Mouse (Mus musculus): ENCODE results near the gene Pygl. TPM values are rescaled to one million over a fixed set of nuclear protein-coding genes. Genes with fewer than 3 reads are reported as not detected.
"Not testable (repeated sequence)": the region's sequence is repeated elsewhere in the genome, so short reads cannot be mapped to it uniquely, and the experiment has no call there.

Gene Pygl
- total RNA-seq, 2 experiments from 2014 or later: 7.3 to 7.5 TPM

DNA sequence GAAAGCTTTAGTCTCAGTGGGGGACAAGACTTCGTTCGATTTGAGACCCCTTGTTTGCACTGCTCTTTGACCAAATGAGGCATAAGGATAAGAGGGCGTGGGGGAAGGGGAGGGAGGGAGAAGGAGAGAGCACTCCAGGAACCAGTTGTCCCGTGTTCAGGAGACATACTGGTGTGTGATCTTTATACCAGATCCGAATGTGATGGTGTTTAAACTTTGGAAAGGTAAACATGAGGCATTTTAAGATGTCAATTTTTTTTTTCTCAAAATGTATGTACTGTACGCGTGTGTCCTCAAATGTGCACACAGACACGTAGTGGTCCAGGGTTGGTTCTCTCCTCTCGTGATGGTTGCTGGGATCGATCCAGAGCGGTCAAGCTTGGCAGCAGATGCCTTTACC is 3.1 kb downstream of the Pygl start:
- no peak for DNase-seq (ENCODE audit: low spot score in 2 of 2)

DNA sequence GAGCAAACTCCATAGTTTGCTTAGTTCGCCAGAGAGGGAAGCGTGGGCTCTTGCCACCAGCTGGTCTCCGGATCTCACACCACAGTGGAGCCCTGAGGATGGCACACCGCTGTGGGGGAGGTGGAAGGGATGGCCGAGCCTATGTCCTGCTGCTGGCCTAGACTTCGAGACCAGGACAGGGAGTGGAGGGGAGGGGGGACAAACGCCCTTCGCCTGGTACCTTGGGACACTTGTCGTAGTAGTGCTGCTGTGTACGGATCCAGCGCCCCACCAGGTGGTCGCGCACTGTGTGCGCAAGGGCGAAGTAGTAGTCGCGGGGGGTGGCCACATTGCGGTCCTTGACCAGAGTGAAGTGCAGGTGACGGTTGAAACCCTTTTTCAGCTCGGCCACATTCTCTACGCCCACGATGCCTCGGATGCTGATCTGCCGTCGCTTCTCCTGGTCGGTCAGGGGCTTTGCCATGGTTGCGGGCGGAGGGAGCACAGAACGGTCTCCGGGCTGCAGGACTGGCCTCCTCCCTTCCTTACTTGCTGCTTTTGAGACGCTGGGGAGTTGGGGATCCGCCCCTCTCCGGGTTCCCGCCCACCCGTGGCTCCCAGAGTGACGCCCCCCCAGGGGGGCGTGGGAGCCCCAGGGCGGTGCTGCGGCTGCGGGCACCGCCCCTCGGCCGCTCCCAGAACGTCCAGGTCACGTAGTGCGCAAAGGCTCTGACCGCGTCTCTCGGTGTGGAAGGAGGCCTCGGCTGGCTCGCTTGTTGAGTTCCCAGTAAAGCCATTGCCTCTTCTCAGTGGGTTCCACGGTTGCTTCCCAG is 4.0 kb downstream of the Pygl start:
- DNase-seq (ENCODE audit: low spot score in 2 of 2): peak; percentile 45 to 70

DNA sequence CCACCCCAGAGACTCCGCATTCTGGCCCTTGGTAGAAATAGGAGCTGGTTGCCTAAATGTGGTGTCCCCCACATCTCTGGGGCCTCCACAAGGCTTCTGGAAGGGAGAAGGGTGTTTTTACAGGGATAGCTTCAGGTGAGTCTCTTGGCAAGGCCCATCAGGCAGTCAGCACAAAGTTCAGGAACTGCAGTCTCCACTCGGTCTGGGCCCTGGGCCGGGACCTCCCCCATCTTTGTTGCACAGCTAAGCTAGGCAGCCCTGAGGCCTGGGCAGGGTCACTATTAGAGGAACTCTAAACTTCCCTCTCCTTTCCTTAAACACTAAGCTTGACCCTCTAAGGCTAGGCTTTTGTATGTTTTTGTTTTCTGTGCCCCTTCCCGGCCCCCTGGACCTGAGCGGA is 4.6 kb downstream of the Pygl start:
- peak in 1 of 2 experiments; percentile 19 for DNase-seq (ENCODE audit: low spot score in 2 of 2)

- DNase-seq (ENCODE audit: low spot score in 2 of 2): no peak
Measured at GRCm38 (mm10) chr12:70223331-70223730, 8.0 kb downstream of the Pygl start.

GRCm38 (mm10) chr12:70221425-70221824 is 9.9 kb downstream of the Pygl start:
- no peak for DNase-seq (ENCODE audit: low spot score in 2 of 2)

DNA sequence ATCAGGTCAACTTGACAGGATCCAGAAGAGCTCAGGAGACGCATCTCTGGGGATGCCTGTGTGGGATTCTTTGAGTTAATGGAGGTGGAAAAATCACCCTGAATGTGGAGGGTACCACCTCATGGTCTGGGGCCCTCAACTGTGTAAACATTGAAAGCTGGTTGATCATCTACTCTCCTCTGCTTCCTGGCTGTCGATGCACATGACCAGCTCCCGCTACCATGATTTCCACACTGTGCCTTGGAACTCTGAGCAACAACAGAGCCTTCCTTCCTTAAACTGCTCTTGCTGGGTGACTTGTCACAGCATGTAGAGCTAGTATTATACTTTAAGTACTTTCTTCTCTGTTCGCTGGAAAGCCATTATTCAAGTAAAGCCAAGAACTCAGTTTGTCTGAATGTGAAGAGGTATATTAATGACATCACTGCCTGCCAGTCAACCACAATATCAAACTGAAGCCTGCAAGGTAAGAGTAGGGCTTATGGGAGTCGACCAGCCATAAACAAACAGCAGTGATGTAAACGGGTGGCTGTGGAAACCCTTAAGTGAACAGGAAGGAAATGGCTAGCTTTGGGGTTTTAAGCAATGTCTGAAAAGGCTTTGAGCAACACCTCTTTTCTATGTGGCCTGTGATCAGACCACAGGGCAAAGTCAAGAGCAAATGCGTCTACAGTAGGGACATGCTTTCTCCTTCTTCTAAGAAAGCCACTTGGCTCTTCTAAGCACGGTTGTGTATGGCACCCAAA is 12.3 kb downstream of the Pygl start:
- no peak for DNase-seq (ENCODE audit: low spot score in 2 of 2)

DNA sequence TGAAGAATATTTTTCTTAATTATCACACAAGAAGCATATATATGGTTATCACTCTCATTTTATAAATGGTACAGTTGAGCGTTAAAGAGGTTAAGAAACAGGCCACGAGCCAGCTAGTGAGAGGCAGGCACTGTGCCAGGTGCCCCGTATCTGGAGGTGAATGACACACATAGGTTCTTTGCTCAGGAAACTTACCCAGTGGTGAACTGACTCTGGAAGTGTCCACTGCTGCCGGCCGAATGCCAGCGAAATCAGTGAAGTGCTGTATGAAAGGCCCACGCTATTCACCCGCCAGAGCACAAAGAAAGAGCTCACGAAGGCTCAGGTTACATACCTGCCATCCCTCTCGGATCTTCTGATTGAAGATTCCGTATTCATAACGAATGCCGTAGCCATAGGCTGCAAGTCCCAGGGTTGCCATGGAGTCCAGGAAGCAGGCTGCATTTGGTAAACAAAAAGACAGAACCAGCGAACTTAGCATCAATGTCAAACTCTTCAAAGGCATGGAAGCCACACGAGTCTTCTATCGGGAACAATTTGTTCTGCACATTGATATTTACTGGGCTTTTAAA is 15.0 kb downstream of the Pygl start:
- DNase-seq (ENCODE audit: low spot score in 2 of 2): no peak

GRCm38 (mm10) chr12:70214281-70214680 is 17.0 kb downstream of the Pygl start:
- DNase-seq (ENCODE audit: low spot score in 2 of 2): no peak

DNA sequence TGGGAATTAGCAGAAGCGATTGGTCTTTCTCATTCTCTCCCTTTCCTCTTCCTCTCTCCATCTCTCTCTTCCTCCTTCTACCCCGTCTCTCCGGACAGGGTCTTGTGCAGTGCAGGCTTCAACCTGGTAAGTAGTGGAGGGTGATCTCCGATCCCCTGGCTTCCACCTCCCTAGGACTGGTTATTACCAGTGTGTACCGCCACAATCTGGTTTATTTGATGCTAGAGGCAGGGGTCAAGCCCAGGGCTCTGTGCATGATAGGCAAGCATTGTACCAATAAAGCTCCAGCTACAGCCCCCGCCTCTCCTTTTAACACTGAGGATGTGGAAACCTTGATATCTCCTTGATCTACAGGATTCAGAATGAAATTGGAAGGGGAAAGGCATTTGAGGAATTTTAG is 17.7 kb downstream of the Pygl start:
- no peak for DNase-seq (ENCODE audit: low spot score in 2 of 2)

- no peak for DNase-seq (ENCODE audit: low spot score in 2 of 2)
Measured at GRCm38 (mm10) chr12:70212501-70212900, 18.8 kb downstream of the Pygl start.

DNA sequence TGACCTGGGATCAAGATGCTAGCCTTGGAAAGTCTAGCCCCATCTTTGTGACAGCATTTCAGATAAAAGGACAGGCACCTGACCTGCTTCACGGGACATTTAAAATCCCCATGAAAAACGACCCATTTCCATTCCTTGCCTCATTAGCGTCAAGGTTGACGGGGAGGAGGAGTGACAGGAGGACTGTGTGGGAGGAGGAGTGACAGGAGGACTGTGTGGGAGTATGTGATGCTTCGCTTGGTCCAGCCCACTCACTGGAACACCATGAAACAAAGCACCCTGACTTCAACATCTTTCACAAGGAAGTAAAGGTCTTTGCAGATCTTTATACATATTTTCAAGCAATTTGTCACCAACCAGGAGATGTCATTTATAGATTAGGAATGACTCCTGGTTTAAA is 23.1 kb downstream of the Pygl start:
- no peak for DNase-seq (ENCODE audit: low spot score in 2 of 2)

GRCm38 (mm10) chr12:70204433-70204832 is 26.9 kb downstream of the Pygl start:
- no peak for DNase-seq (ENCODE audit: low spot score in 2 of 2)

DNA sequence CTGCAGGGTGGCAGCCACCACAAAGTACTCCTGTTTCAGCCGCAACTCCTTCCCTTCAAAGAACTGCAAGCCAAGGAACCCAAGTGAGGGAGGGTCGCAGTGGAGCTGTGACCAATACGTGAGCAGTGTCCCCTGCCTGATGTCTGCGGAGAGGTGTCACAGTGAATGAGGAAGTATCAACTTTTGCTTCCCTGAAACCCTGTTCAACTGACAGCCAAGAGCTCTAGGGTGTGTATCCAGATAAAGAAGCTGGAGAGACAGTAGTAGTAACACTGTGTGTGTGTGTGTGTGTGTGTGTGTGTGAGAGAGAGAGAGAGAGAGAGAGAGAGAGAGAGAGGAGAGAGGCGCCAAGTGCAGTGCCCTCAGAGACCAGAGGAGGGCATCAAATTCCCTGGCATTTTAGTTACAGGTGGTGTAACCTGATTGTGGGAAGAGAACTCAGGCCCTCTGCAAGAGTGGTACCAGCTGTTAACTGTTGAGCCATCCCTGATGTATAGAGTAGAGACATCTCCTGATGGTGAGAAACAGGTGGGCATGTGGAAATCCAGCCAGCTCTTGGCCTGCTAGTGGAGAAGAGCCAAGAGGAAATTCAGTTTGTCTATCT is 29.3 kb downstream of the Pygl start:
- no peak for DNase-seq (ENCODE audit: low spot score in 2 of 2)

DNA sequence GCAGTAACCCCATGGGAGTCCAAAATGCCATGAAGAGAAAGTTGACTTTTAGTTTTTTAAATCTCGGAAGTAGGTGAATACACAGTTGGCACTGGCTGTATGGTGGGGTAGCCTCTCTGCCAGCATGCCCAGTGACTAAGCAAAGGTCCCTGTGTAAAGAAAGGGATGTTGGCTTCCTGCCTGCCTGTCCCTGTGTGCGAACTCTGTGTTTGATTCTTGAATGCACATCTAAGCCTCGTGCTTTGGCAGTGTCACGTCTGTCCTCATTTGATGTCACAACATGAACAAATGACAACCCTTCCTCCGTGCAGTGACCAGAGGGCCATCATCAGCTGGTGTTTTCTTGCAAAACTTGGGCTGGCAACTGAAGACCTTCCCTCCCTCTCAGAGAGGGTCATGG is 34.9 kb downstream of the Pygl start:
- DNase-seq (ENCODE audit: low spot score in 2 of 2): no peak

- no peak for DNase-seq (ENCODE audit: low spot score in 2 of 2)
Measured at GRCm38 (mm10) chr12:70195426-70195825, 35.9 kb downstream of the Pygl start.

- no peak for DNase-seq (ENCODE audit: low spot score in 2 of 2)
Measured at GRCm38 (mm10) chr12:70192267-70192727, 39.0 kb downstream of the Pygl start.

GRCm38 (mm10) chr12:70184173-70184783 is 47.0 kb downstream of the Pygl start:
- no peak for DNase-seq (ENCODE audit: low spot score in 2 of 2)

DNA sequence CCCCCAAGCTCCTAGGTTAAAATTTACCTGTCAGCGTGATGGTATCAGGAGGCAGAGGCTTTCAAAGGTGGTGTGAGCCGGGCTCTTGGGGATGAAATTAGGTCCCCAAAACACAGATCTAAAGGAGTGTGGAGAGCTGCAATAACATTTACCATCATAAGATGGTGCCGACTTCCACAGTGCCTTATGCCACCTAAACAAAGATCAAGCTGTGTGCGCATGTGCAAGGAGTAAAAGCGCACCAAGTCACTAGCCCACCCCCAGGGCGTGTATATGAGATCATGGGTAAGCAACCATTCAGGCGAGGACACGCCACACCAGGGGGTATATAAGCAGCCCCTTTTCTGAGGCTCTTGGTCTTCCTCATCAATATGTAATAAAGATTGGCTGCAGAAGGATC is 47.8 kb downstream of the Pygl start:
- not testable (repeated sequence) for DNase-seq (ENCODE audit: low spot score in 2 of 2)

DNA sequence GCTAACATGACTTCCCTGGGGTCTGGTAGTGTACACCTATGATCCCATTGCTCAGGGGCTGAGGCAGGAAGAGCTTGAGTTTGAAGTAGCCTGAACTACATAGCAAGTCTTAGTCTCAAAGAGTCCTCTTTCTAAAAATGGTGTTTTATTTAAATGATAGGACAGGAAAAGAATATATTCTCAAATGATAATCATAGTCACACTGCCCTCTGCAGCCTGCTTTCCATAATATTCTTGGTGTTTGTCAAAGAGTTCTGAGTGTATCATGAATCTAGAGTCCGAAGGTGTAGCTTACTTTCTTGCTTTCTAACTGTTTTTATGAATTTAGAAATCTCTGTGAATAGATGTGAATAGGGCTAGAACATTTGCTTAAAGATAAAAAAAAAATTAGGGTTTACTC is 61.3 kb downstream of the Pygl start:
- DNase-seq (ENCODE audit: low spot score in 2 of 2): no peak

DNA sequence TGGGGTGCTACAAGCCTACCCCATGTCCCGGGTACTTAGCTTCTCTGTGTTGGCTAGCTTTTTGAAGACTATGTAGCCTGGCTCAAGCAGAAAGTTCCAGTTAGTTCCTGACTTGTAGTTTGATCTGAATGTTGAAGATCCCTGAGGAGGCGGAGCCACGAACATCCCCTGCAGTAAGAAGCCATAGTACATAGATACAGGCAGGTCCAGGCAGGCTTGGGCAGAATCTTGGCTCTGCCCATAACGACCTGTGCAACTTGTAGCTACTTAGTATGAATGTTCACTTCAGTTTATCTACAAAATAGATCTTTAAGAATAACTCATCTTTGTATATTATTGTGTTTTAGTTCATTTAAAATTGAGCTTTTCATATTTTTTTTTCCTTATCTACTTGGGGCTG is 63.3 kb downstream of the Pygl start:
- DNase-seq (ENCODE audit: low spot score in 2 of 2): no peak

DNA sequence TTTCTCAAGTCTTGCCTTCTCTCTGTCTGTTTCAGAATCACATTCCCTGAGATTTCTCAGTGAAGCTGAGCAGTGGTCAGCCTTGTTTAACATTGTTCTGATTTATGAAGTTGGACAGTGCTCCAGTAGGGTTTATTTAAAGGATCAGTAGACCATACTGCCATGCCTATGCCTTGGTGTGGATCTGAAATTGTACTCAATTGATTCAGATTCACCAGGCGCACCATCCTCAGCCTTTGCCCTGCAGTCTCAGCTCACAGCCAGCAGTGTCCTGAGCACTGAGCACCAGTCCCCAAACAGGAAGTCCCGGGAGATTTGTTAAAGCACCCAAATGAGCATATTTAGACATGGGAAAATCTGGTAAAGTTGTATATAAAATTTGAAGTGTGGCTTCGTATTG is 66.5 kb downstream of the Pygl start:
- DNase-seq (ENCODE audit: low spot score in 2 of 2): no peak

Measured in gastrocnemius, postnatal 4 days (tissue).